Comparison of ENCODE assay signal across 8 mouse cellular contexts in genomic region chr17:46903876-46904490, GRCm38 (mm10). TPM values are rescaled to one million over a fixed set of nuclear protein-coding genes. Genes with fewer than 3 reads are reported as not detected.
DNase-seq lines count a peak whose midpoint lies in the region; ATAC-seq lines count a peak whose summit lies in the region.

No protein-coding gene starts in this region.

- DNase-seq in NIH3T3 (ENCODE audit: low read depth) = peak; percentile 91
- DNase-seq in cerebellum, adult 9-10 months = peak; percentile 91
- peak; percentile 52 to 87 for DNase-seq in frontal cortex, adult 2 months (ENCODE audit: extremely low spot score in 1 of 2, low spot score in 1 of 2)
- peak; percentile 54 to 76 for DNase-seq in layer of hippocampus, postnatal 25 days (ENCODE audit: extremely low spot score in 1 of 2, low spot score in 1 of 2)
- peak; percentile 90 for DNase-seq in lung, postnatal 36 days
- peak; percentile 77 for DNase-seq in right cerebral cortex, adult 18-20 months
- DNase-seq in urinary bladder, postnatal 14 days (ENCODE audit: low spot score) = peak; percentile 83

- no peaks in the 10 kb centered on the region for H3K36me3 ChIP-seq in hindbrain, embryonic 12.5 days

- peak overlapping the region; percentile 35; the same call in 1 of the 2 replicates for H3K9ac ChIP-seq in hindbrain, embryonic 12.5 days

- no peak overlapping the region for H3K4me3 ChIP-seq in hindbrain, embryonic 12.5 days

- 22% methylated on average over 19 of the region's 19 CpGs for WGBS in hindbrain, embryonic 12.5 days

- H3K27ac ChIP-seq in hindbrain, embryonic 12.5 days = no peak overlapping the region

- ATAC-seq in hindbrain, embryonic 12.5 days (ENCODE audit: low FRiP score) = peak; percentile 61; the same call in 1 of the 2 replicates

- H3K4me1 ChIP-seq in hindbrain, embryonic 12.5 days = no peaks in the 10 kb centered on the region

- H3K9me3 ChIP-seq in hindbrain, embryonic 12.5 days (replicated peaks) = no peaks in the 10 kb centered on the region; the same call in 1 of the 2 replicates

- no peaks in the 10 kb centered on the region for H3K27me3 ChIP-seq in hindbrain, embryonic 12.5 days

- H3K4me2 ChIP-seq in hindbrain, embryonic 12.5 days (replicated peaks) = no peak overlapping the region

RNA-seq across cellular contexts. Expression of gene Prph2, which starts 6.3 kb away (rescaled TPM):
- polyA plus RNA-seq in frontal cortex, adult 2 months (2012; rRNA removed) = 0.04 TPM in 1 of 2 replicates, not detected in the other
- polyA plus RNA-seq in hindbrain, embryonic 12.5 days (2016; fragmentation: Nextera tagmentation; extraction: Ambion mirVana) = not detected in 2 replicates
- not detected for total RNA-seq in layer of hippocampus, postnatal 25 days (2021)

RNA-seq across cellular contexts. Expression of gene Tbcc, which starts 13.5 kb away (rescaled TPM):
- 26.5 and 27.3 TPM in 2 replicates for polyA plus RNA-seq in frontal cortex, adult 2 months (2012; rRNA removed)
- polyA plus RNA-seq in hindbrain, embryonic 12.5 days (2016; fragmentation: Nextera tagmentation; extraction: Ambion mirVana) = 74.5 and 82.9 TPM in 2 replicates
- total RNA-seq in layer of hippocampus, postnatal 25 days (2021) = 10 to 100 TPM; 34.6 to 36.7 TPM

RNA-seq across cellular contexts. Expression of gene Bicral, which starts 45.7 kb away (rescaled TPM):
- polyA plus RNA-seq in frontal cortex, adult 2 months (2012; rRNA removed) = 37.4 and 38.6 TPM in 2 replicates
- polyA plus RNA-seq in hindbrain, embryonic 12.5 days (2016; fragmentation: Nextera tagmentation; extraction: Ambion mirVana) = 7.6 and 8.1 TPM in 2 replicates
- total RNA-seq in layer of hippocampus, postnatal 25 days (2021) = 10 to 100 TPM; 47.5 to 60.3 TPM
